Mouse (Mus musculus) urinary bladder, postnatal 14 days (tissue): ENCODE data around the gene Mtmr11.
"Not testable (repeated sequence)": the region's sequence is repeated elsewhere in the genome, so short reads cannot be mapped to it uniquely, and the experiment has no call there.

ENCODE experiments used
- DNase-seq: peaks from one replicate; pipeline ENCODE4 v3.0.0; 2021; ENCODE audit warnings: low spot score

Gene Mtmr11

DNA sequence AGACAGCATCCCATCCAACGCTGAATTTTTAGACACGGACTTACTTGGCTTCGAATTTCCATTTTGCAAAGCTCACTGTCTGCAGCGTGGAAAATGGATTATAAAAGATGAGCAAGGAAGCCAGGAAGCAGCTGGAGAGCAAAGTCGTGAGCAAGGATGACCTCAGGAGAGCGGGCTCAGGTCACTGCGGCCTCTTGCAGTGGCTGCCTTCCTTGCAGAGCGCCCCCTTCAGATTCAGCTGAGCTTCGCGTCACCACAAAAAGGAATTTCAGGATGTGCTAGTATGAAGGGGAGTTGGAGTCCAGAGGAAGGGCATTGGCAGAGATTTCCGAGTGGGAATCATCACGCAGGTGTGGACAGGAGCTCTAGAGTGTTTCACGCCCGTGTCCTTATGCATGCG is 47.4 kb downstream of the Mtmr11 start:
- DNase-seq = no peak

DNA sequence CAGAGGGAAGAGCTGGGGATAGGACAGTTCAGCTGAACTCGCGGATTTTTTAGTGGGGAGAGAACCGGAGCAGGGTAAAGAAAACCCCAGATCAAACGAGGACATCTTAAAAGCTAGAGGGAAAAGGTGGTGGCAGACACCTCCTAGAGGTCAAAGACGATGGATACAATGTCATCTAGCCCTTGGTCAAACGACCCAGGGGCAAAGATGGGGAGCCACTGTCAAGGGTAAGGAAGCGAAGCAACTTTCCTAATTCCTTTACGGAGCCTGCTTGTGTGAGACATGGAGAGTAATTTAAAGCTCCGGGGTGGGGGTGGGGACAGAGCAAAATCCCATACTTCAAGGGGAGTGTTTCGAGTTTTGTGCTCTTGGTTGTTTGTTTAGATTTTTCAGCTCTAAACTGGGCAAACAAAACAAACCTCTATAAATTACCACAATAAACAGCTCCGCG is 57.4 kb downstream of the Mtmr11 start:
- DNase-seq = no peak

DNA sequence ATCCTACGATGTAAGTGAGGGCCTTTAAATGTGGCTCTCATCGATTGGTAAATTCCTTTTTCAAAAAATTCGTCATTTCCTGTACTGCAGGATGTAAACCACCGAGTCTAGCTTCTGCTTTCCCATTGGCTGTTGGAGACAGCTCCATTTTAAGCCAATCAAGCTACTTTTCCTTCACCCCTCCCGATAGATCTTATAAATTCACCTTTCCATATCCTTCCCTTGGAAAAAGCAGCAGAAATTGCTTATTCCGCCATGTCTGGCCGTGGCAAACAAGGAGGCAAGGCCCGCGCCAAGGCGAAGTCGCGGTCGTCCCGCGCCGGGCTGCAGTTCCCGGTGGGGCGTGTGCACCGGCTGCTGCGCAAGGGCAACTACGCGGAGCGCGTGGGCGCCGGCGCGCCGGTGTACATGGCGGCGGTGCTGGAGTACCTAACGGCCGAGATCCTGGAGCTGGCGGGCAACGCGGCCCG is 57.9 kb downstream of the Mtmr11 start, which contains the start of the genes Bola1 and Hist2h2ab:
Gene Bola1 (minus strand): TSS at position 49 of the 470 bp plus-strand sequence.
Gene Hist2h2ab (plus strand): TSS at position 205 of the 470 bp plus-strand sequence.
- peak; percentile 66 for DNase-seq

DNA sequence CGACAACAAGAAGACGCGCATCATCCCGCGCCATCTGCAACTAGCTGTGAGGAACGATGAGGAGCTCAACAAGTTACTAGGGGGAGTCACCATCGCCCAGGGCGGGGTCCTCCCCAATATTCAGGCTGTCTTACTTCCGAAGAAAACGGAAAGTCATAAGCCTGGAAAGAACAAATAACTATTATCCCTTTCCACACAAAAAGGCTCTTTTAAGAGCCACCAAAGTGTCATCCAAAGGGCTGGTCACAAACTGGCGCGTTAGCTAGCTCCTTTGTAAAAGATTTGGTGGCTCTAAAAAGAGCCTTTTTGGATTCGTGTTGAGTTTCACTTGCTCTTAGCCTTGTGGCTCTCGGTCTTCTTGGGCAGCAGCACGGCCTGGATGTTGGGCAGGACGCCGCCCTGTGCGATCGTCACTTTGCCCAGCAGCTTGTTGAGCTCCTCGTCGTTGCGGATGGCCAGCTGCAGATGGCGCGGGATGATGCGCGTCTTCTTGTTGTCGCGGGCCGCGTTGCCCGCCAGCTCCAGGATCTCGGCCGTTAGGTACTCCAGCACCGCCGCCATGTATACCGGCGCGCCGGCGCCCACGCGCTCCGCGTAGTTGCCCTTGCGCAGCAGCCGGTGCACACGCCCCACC is 58.4 kb downstream of the Mtmr11 start:
- not testable (repeated sequence) for DNase-seq

DNA sequence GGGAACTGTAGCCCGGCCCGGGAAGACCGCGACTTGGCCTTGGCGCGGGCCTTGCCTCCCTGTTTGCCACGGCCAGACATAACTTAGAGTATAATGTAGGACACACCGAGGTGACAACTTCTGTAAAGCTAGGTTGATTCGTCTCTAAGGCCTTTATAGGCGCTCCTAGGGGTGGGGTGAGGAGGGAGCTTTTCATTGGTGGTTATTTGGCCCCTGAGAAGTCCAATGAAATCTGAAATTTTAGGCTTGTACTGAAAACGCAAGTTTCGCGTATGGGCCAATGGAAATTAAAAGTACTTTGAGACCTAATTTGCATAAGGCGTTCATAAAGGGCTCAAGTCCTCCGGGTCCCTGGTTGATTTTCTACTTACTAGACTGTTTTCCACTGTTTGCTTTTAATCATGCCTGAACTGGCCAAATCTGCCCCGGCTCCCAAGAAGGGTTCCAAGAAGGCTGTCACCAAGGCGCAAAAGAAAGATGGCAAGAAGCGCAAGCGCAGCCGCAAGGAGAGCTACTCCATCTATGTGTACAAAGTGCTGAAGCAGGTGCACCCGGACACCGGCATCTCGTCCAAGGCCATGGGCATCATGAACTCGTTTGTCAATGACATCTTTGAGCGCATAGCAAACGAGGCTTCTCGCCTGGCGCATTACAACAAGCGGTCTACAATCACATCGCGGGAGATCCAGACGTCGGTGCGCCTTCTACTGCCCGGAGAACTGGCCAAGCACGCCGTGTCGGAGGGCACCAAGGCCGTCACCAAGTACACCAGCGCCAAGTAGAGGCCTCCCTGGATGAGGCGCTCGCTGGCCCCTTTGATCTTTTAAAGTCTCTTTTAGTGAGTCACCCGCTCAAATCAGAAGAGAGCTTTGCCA is 59.2 kb downstream of the Mtmr11 start, which contains the start of the genes Hist2h2ac and Hist2h2be:
Gene Hist2h2ac (minus strand): TSS at position 116 of the 875 bp plus-strand sequence.
Gene Hist2h2be (plus strand): TSS at position 355 of the 875 bp plus-strand sequence.
- peak; percentile 85 for DNase-seq
